Mouse (Mus musculus) myocyte (in vitro differentiated cells): ENCODE data around the gene Lipi. TPM values are rescaled to one million over a fixed set of nuclear protein-coding genes. Genes with fewer than 3 reads are reported as not detected.

Experiments
- H3K27me3 ChIP-seq: one replicate; pipeline ENCODE4 v1.6.1; 2011; ENCODE audit not compliant: control insufficient read depth, insufficient read depth, insufficient read length
- H3K36me3 ChIP-seq: one replicate; pipeline ENCODE4 v1.6.1; 2011; ENCODE audit not compliant: control insufficient read depth, insufficient read depth
- H3K4me2 ChIP-seq: one replicate; pipeline ENCODE4 v1.6.1; 2011; ENCODE audit warnings: low read depth, control low read depth
- H3K4me3 ChIP-seq: one replicate; pipeline ENCODE4 v1.5.1; 2011; ENCODE audit warnings: mild to moderate bottlenecking, control low read depth, moderate library complexity
- H3K79me2 ChIP-seq: one replicate; pipeline ENCODE4 v1.6.1; 2011; ENCODE audit not compliant: control insufficient read depth, insufficient read depth
- H3ac ChIP-seq: one replicate; pipeline ENCODE4 v1.6.1; 2011; ENCODE audit not compliant: control insufficient read depth, insufficient read length
- CEBPB ChIP-seq: IDR thresholded peaks from 2 replicates; pipeline ENCODE4 v1.6.1; 2011; ENCODE audit warnings: mild to moderate bottlenecking, moderate library complexity; ENCODE audit not compliant: poor library complexity, insufficient read depth, severe bottlenecking
- E2F4 ChIP-seq: IDR thresholded peaks from one replicate; pipeline ENCODE4 v1.6.1; 2011; ENCODE audit warnings: mild to moderate bottlenecking, control low read depth, moderate library complexity; ENCODE audit not compliant: insufficient read depth
- MAX ChIP-seq: IDR thresholded peaks from one replicate; pipeline ENCODE4 v1.6.1; 2011; ENCODE audit warnings: low read depth, mild to moderate bottlenecking, control low read depth
- MYOD1 ChIP-seq, 3 experiments: IDR thresholded peaks; one replicate each; pipeline ENCODE4 v1.6.1; 2011; ENCODE audit warnings: control low read depth in 2 of 3, low read depth in 2 of 3, mild to moderate bottlenecking in 2 of 3, moderate library complexity in 1 of 3; ENCODE audit not compliant: insufficient read length in 2 of 3, control insufficient read depth in 1 of 3
- MYOG ChIP-seq, 3 experiments: IDR thresholded peaks; one replicate each; pipeline ENCODE4 v1.6.1; 2011; ENCODE audit warnings: control low read depth in 2 of 3, low read depth in 2 of 3, mild to moderate bottlenecking in 2 of 3; ENCODE audit not compliant: insufficient read length in 2 of 3, control insufficient read depth in 1 of 3, insufficient read depth in 1 of 3
- POLR2A ChIP-seq: IDR thresholded peaks from one replicate; pipeline ENCODE4 v1.6.1; 2011; ENCODE audit warnings: low read depth, mild to moderate bottlenecking, control low read depth, moderate library complexity; ENCODE audit not compliant: insufficient read length
- POLR2AphosphoS2 ChIP-seq: IDR thresholded peaks from one replicate; pipeline ENCODE4 v1.6.1; 2011; ENCODE audit warnings: low read depth, control low read depth; ENCODE audit not compliant: insufficient read length
- REST ChIP-seq: IDR thresholded peaks from one replicate; pipeline ENCODE4 v1.6.1; 2011; ENCODE audit warnings: mild to moderate bottlenecking, control low read depth, moderate library complexity; ENCODE audit not compliant: insufficient read depth, insufficient read length
- SRF ChIP-seq: IDR thresholded peaks from one replicate; pipeline ENCODE4 v1.6.1; 2011; ENCODE audit warnings: low read depth; ENCODE audit not compliant: control insufficient read depth, insufficient read length
- TCF12 ChIP-seq: IDR thresholded peaks from one replicate; pipeline ENCODE4 v1.6.1; 2011; ENCODE audit warnings: mild to moderate bottlenecking, control low read depth; ENCODE audit not compliant: poor library complexity, insufficient read depth, severe bottlenecking
- TCF3 ChIP-seq: IDR thresholded peaks from one replicate; pipeline ENCODE4 v1.6.1; 2011; ENCODE audit warnings: low read depth, control low read depth; ENCODE audit not compliant: insufficient read length
- USF1 ChIP-seq: IDR thresholded peaks from one replicate; pipeline ENCODE4 v1.6.1; 2011; ENCODE audit warnings: low read depth, mild to moderate bottlenecking, control low read depth, moderate library complexity
- polyA plus RNA-seq: library from polyadenylated mRNA; unstranded; fragments of >200 nt; fragmentation: generic; extraction: Trizol; gene quantifications from one replicate; pipeline ENCODE4 v1.2.1, GENCODE M21; 2012; ENCODE audit warnings: missing spikeins

Lipi gene
- polyA plus RNA-seq: not detected

- Histone ChIP-seq H3ac (no peak within 1 kb of the TSS), H3K79me2 (no peaks in the 10 kb centered on the region), H3K4me2 (no peak within 1 kb of the TSS), H3K36me3 (no peaks in the 10 kb centered on the region), H3K4me3 (no peak within 1 kb of the TSS), H3K27me3 (no peaks in the 10 kb centered on the region)
- no peak for TF ChIP-seq SRF
- TF ChIP-seq MYOG (IDR thresholded peaks at IDR 0.05; ENCODE audit: control insufficient read depth in 1 of 3, insufficient read depth in 1 of 3, insufficient read length in 2 of 3, low read depth in 2 of 3): no peak
- no peak for TF ChIP-seq CEBPB
- TF ChIP-seq MAX: no peak
- no peak for TF ChIP-seq POLR2A
- TF ChIP-seq E2F4: no peak
- TF ChIP-seq TCF12: no peak
- TF ChIP-seq POLR2AphosphoS2: no peak
- no peak for TF ChIP-seq TCF3
- TF ChIP-seq MYOD1 (IDR thresholded peaks at IDR 0.05; ENCODE audit: control insufficient read depth in 1 of 3, insufficient read length in 2 of 3, low read depth in 2 of 3): no peak
Observed at GRCm38 (mm10) chr16:75585961-75586360, at the start of gene Lipi. Gene Lipi, minus strand, starts transcription at chr16:75586061.

GRCm38 (mm10) chr16:75627862-75628261 is 42.0 kb upstream of the Lipi start:
- Histone ChIP-seq H3K79me2 (no peaks in the 10 kb centered on the region), H3K4me2 (no peak overlapping the region)
- TF ChIP-seq POLR2A: no peak
- no peak for TF ChIP-seq MYOD1 (IDR thresholded peaks at IDR 0.05; ENCODE audit: control insufficient read depth in 1 of 3, insufficient read length in 2 of 3, low read depth in 2 of 3)
- TF ChIP-seq TCF12: no peak
- TF ChIP-seq MYOG (IDR thresholded peaks at IDR 0.05; ENCODE audit: control insufficient read depth in 1 of 3, insufficient read depth in 1 of 3, insufficient read length in 2 of 3, low read depth in 2 of 3): no peak
- no peak for TF ChIP-seq REST
- TF ChIP-seq CEBPB: no peak
- TF ChIP-seq POLR2AphosphoS2: no peak

GRCm38 (mm10) chr16:75617651-75618349 is 31.9 kb upstream of the Lipi start:
- H3K36me3 ChIP-seq: no peaks in the 10 kb centered on the region
- TF ChIP-seq REST (no peak), USF1 (no peak), TCF3 (no peak), POLR2A (no peak), POLR2AphosphoS2 (no peak), SRF (no peak)

More at GRCm38 (mm10) chr16:75627862-75628261, 42.0 kb upstream of the Lipi start:
- H3ac ChIP-seq: no peak overlapping the region
- H3K4me3 ChIP-seq: no peak overlapping the region
- no peaks in the 10 kb centered on the region for H3K36me3 ChIP-seq
- H3K27me3 ChIP-seq: no peaks in the 10 kb centered on the region

GRCm38 (mm10) chr16:75612561-75612960 is 26.7 kb upstream of the Lipi start:
- no peak for TF ChIP-seq MYOD1 (IDR thresholded peaks at IDR 0.05; ENCODE audit: control insufficient read depth in 1 of 3, insufficient read length in 2 of 3, low read depth in 2 of 3)
- TF ChIP-seq MYOG (IDR thresholded peaks at IDR 0.05; ENCODE audit: control insufficient read depth in 1 of 3, insufficient read depth in 1 of 3, insufficient read length in 2 of 3, low read depth in 2 of 3): no peak
- TF ChIP-seq USF1: no peak
- no peak for TF ChIP-seq POLR2A
- TF ChIP-seq SRF: no peak
- H3K36me3 ChIP-seq: no peaks in the 10 kb centered on the region
- no peaks in the 10 kb centered on the region for H3K79me2 ChIP-seq
- H3K4me3 ChIP-seq: no peak overlapping the region
- H3K4me2 ChIP-seq: no peak overlapping the region
- no peaks in the 10 kb centered on the region for H3K27me3 ChIP-seq
- H3ac ChIP-seq: no peak overlapping the region

More at GRCm38 (mm10) chr16:75617651-75618349, 31.9 kb upstream of the Lipi start:
- Histone ChIP-seq H3K27me3 (no peaks in the 10 kb centered on the region), H3K79me2 (no peaks in the 10 kb centered on the region), H3ac (no peak overlapping the region), H3K4me3 (no peak overlapping the region), H3K4me2 (no peak overlapping the region)

GRCm38 (mm10) chr16:75606415-75606814 is 20.6 kb upstream of the Lipi start:
- Histone ChIP-seq H3K4me3 (no peak overlapping the region), H3K36me3 (no peaks in the 10 kb centered on the region), H3K4me2 (no peak overlapping the region), H3K79me2 (no peaks in the 10 kb centered on the region), H3ac (no peak overlapping the region), H3K27me3 (no peaks in the 10 kb centered on the region)
- TF ChIP-seq TCF12: no peak
